Mouse (Mus musculus): ENCODE data around the gene Uqcc1. TPM values are rescaled to one million over a fixed set of nuclear protein-coding genes. Genes with fewer than 3 reads are reported as not detected.
A peak's percentile ranks its signal among the peaks of the same experiment; 100 is the strongest.

Uqcc1 gene
- total and polyA plus RNA-seq, 2 experiments from 2014 or later: 44.6 to 58.9 TPM

- ATAC-seq (ENCODE audit: low FRiP score): no peak
- no peak for TF ChIP-seq CTCF (IDR thresholded peaks at IDR 0.05)
- peaks cover 41% of the 10 kb centered on the region for H3K36me3 ChIP-seq (ENCODE audit: insufficient read depth, low read length)
These were observed 77.6 kb downstream of the Uqcc1 start for GRCm38 (mm10) chr2:155852536-155852935.

GRCm38 (mm10) chr2:155850120-155850519 is 80.0 kb downstream of the Uqcc1 start:
- H3K27ac ChIP-seq (ENCODE audit: low read depth, low read length): no peak overlapping the region
- H3K27me3 ChIP-seq (ENCODE audit: insufficient read depth, low read length): no peaks in the 10 kb centered on the region
- H3K9me3 ChIP-seq (ENCODE audit: low read length): no peaks in the 10 kb centered on the region
- 84% methylated on average over 7 of the region's 7 CpGs for WGBS
- TF ChIP-seq CTCF (IDR thresholded peaks at IDR 0.05): no peak
- DNase-seq (ENCODE audit: low spot score) (no peak), ATAC-seq (ENCODE audit: low FRiP score) (no peak)
- no peaks in the 10 kb centered on the region for H3K4me1 ChIP-seq (ENCODE audit: insufficient read depth, low read length)
- H3K9ac ChIP-seq (replicated peaks; ENCODE audit: low read length, poor library complexity, severe bottlenecking): no peak overlapping the region
- no peak overlapping the region for H3K4me3 ChIP-seq (ENCODE audit: low read depth, low read length)
- peaks cover 54% of the 10 kb centered on the region for H3K36me3 ChIP-seq (ENCODE audit: insufficient read depth, low read length)
- H3K4me2 ChIP-seq (ENCODE audit: low read depth, low read length, poor library complexity, severe bottlenecking): no peak overlapping the region

More at GRCm38 (mm10) chr2:155852536-155852935, 77.6 kb downstream of the Uqcc1 start:
- H3K9ac ChIP-seq (replicated peaks; ENCODE audit: low read length, poor library complexity, severe bottlenecking): no peak overlapping the region
- H3K4me1 ChIP-seq (ENCODE audit: insufficient read depth, low read length): no peaks in the 10 kb centered on the region
- no peaks in the 10 kb centered on the region for H3K9me3 ChIP-seq (ENCODE audit: low read length)
- DNase-seq (ENCODE audit: low spot score): no peak
- no peak overlapping the region for H3K27ac ChIP-seq (ENCODE audit: low read depth, low read length)
- 93% methylated on average over 5 of the region's 5 CpGs for WGBS
- no peak overlapping the region for H3K4me2 ChIP-seq (ENCODE audit: low read depth, low read length, poor library complexity, severe bottlenecking)
- no peaks in the 10 kb centered on the region for H3K27me3 ChIP-seq (ENCODE audit: insufficient read depth, low read length)
- no peak overlapping the region for H3K4me3 ChIP-seq (ENCODE audit: low read depth, low read length)

DNA sequence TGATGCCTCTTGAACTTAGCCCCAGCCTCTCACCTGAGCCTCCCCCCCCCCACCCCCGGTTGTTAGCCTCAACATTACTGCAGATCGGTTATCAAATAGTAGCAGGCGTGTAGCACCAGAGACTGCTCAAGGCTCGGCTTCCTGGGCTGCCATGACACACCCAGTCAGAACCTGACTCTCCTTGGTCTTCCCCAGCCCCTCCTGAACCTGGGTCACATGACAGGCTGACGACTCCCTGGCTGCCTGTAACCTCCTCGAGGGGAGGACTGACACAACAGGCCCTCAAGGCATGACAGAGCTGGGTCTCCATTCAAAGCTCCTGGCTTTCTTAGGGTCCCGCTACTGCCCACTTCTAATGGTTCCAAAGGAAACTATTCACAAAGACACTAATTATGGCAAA is 80.6 kb downstream of the Uqcc1 start:
- ATAC-seq (ENCODE audit: low FRiP score): no peak
- no peaks in the 10 kb centered on the region for H3K9me3 ChIP-seq (ENCODE audit: low read length)
- H3K27ac ChIP-seq (ENCODE audit: low read depth, low read length): no peak overlapping the region
- H3K4me3 ChIP-seq (ENCODE audit: low read depth, low read length): no peak overlapping the region
- WGBS: 72% methylated on average over 7 of the region's 7 CpGs
- no peak overlapping the region for H3K4me2 ChIP-seq (ENCODE audit: low read depth, low read length, poor library complexity, severe bottlenecking)
- no peaks in the 10 kb centered on the region for H3K4me1 ChIP-seq (ENCODE audit: insufficient read depth, low read length)
- no peaks in the 10 kb centered on the region for H3K27me3 ChIP-seq (ENCODE audit: insufficient read depth, low read length)
- H3K36me3 ChIP-seq (ENCODE audit: insufficient read depth, low read length): peaks cover 56% of the 10 kb centered on the region
- TF ChIP-seq CTCF (IDR thresholded peaks at IDR 0.05): no peak
- no peak for DNase-seq (ENCODE audit: low spot score)
- H3K9ac ChIP-seq (replicated peaks; ENCODE audit: low read length, poor library complexity, severe bottlenecking): no peak overlapping the region

DNA sequence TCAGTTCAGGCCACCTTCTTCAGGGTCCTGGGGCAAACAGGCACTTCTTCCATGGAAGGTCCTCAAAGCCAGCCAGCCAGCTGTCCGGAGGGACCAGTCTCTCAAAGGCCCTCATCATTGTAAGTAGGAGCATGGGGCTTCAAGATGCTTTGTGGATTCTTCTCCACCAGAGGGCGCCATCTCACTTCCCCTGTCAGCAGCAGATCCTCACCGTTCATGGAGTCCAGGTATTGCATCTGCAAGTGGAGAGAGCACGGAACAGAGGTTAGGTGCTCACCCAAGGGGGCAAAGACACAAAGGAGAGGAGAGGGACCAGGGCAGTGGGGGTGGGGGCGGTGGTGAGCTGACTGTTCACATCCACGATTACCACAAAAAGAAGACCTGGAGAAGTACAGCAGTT is 81.8 kb downstream of the Uqcc1 start:
- no peak overlapping the region for H3K27ac ChIP-seq (ENCODE audit: low read depth, low read length)
- H3K4me1 ChIP-seq (ENCODE audit: insufficient read depth, low read length): no peaks in the 10 kb centered on the region
- H3K27me3 ChIP-seq (ENCODE audit: insufficient read depth, low read length): no peaks in the 10 kb centered on the region
- peaks cover 47% of the 10 kb centered on the region for H3K36me3 ChIP-seq (ENCODE audit: insufficient read depth, low read length)
- no peak overlapping the region for H3K4me2 ChIP-seq (ENCODE audit: low read depth, low read length, poor library complexity, severe bottlenecking)
- no peaks in the 10 kb centered on the region for H3K9me3 ChIP-seq (ENCODE audit: low read length)
- ATAC-seq (ENCODE audit: low FRiP score) (peak; percentile 13; the same call in 1 of the 2 replicates), DNase-seq (ENCODE audit: low spot score) (peak; percentile 83)
- H3K9ac ChIP-seq (replicated peaks; ENCODE audit: low read length, poor library complexity, severe bottlenecking): no peak overlapping the region
- H3K4me3 ChIP-seq (ENCODE audit: low read depth, low read length): no peak overlapping the region
- WGBS: 40% methylated on average over 6 of the region's 6 CpGs
- TF ChIP-seq CTCF (IDR thresholded peaks at IDR 0.05): peak; percentile 91

DNA sequence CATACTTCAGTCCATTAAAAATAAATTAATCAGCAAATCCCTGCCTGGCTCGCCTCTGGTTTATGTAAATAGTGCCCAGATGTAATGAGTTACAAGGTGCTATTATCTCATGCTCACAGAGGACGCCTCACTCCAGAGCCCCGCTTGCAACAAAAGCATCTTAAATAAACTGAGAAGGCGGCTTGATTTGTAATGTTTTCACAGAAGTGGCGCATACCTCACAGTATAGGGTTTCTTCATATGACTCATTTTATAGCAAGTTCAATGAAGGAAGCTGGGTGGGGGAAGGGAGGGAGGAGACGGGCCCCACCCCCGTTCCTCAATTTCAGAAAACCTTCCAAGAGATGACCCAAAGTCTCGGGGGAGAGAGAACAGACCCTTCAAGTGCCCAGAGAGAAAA is 83.2 kb downstream of the Uqcc1 start:
- Histone ChIP-seq H3K27me3 (ENCODE audit: insufficient read depth, low read length) (no peaks in the 10 kb centered on the region), H3K9ac (replicated peaks; ENCODE audit: low read length, poor library complexity, severe bottlenecking) (no peak overlapping the region), H3K4me1 (ENCODE audit: insufficient read depth, low read length) (no peaks in the 10 kb centered on the region), H3K4me2 (ENCODE audit: low read depth, low read length, poor library complexity, severe bottlenecking) (no peak overlapping the region), H3K27ac (ENCODE audit: low read depth, low read length) (no peak overlapping the region), H3K4me3 (ENCODE audit: low read depth, low read length) (no peak overlapping the region), H3K9me3 (ENCODE audit: low read length) (no peaks in the 10 kb centered on the region), H3K36me3 (ENCODE audit: insufficient read depth, low read length) (peaks cover 47% of the 10 kb centered on the region)
- ATAC-seq (ENCODE audit: low FRiP score) (no peak), DNase-seq (ENCODE audit: low spot score) (no peak)
- 85% methylated on average over 8 of the region's 8 CpGs for WGBS
- no peak for TF ChIP-seq CTCF (IDR thresholded peaks at IDR 0.05)

DNA sequence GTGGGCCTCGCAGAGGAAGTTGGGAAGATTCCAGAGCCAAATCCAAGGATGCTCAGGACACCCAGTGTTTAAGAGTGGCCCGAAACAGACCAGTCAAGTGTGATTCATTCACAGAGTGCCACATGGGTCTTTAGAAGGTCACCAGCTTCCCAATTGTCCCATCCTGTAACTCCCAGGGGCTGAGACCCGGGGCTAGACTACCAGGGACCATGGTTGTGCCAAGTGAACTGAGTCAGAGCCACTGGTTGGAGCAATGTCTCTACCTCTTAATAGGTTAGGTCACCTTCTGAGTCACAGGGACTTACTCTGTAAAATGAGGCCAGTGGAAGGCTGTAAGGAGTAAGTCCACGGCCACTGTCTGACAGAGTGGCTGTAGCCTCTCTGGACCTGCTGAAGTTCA is 91.1 kb downstream of the Uqcc1 start:
- 83% methylated on average over 4 of the region's 4 CpGs for WGBS
- no peaks in the 10 kb centered on the region for H3K9me3 ChIP-seq (ENCODE audit: low read length)
- no peak overlapping the region for H3K4me3 ChIP-seq (ENCODE audit: low read depth, low read length)
- H3K9ac ChIP-seq (replicated peaks; ENCODE audit: low read length, poor library complexity, severe bottlenecking): no peak overlapping the region
- no peak for TF ChIP-seq CTCF (IDR thresholded peaks at IDR 0.05)
- H3K27me3 ChIP-seq (ENCODE audit: insufficient read depth, low read length): no peaks in the 10 kb centered on the region
- no peak for ATAC-seq (ENCODE audit: low FRiP score)
- no peaks in the 10 kb centered on the region for H3K36me3 ChIP-seq (ENCODE audit: insufficient read depth, low read length)
- no peak for DNase-seq (ENCODE audit: low spot score)
- no peaks in the 10 kb centered on the region for H3K4me1 ChIP-seq (ENCODE audit: insufficient read depth, low read length)
- H3K4me2 ChIP-seq (ENCODE audit: low read depth, low read length, poor library complexity, severe bottlenecking): no peak overlapping the region
- no peak overlapping the region for H3K27ac ChIP-seq (ENCODE audit: low read depth, low read length)

Data from midbrain, postnatal 0 days (tissue).